Mouse (Mus musculus) midbrain, embryonic 16.5 days (tissue): ENCODE data around the gene Fto. TPM values are rescaled to one million over a fixed set of nuclear protein-coding genes. Genes with fewer than 3 reads are reported as not detected.

ENCODE experiments used
- ATAC-seq: fragments of 200-750 bp; cut with Nextera tagmentation; 2 replicates; pipeline ENCODE4 v1.8.0; 2017; ENCODE audit warnings: moderate TSS enrichment
- H3K27ac ChIP-seq: fragments of 300-500 bp; sonication (generic); 2 replicates; pipeline ENCODE4 v1.5.1; 2014; ENCODE audit warnings: mild to moderate bottlenecking, low read length, mixed read lengths
- H3K27me3 ChIP-seq: fragments of 300-500 bp; sonication (generic); 2 replicates; pipeline ENCODE4 v1.6.1; 2014; ENCODE audit warnings: low read depth, low read length, mixed read lengths; ENCODE audit not compliant: control insufficient read depth, insufficient read depth
- H3K36me3 ChIP-seq: fragments of 300-500 bp; sonication (generic); 2 replicates; pipeline ENCODE4 v1.6.1; 2014; ENCODE audit warnings: mild to moderate bottlenecking, low read length, moderate library complexity, mixed read lengths; ENCODE audit not compliant: control insufficient read depth, insufficient read depth
- H3K4me1 ChIP-seq: fragments of 300-500 bp; sonication (generic); 2 replicates; pipeline ENCODE4 v1.6.1; 2014; ENCODE audit warnings: mild to moderate bottlenecking, low read length, mixed read lengths; ENCODE audit not compliant: control insufficient read depth, insufficient read depth
- H3K4me2 ChIP-seq: fragments of 300-500 bp; sonication (generic); 2 replicates; pipeline ENCODE4 v1.6.1; 2014; ENCODE audit warnings: mild to moderate bottlenecking, low read length, mixed read lengths
- H3K4me3 ChIP-seq: fragments of 300-500 bp; sonication (generic); 2 replicates; pipeline ENCODE4 v1.5.1; 2014; ENCODE audit warnings: low read depth, mild to moderate bottlenecking, low read length, moderate library complexity, mixed read lengths
- H3K9ac ChIP-seq: fragments of 300-500 bp; sonication (generic); 2 replicates; pipeline ENCODE4 v1.6.1; 2014; ENCODE audit warnings: low read depth, low read length, mixed read lengths
- H3K9me3 ChIP-seq: fragments of 300-500 bp; sonication (generic); replicated peaks from 2 replicates; pipeline ENCODE4 v1.6.1; 2014; ENCODE audit warnings: mild to moderate bottlenecking, low read length, mixed read lengths; ENCODE audit not compliant: control insufficient read depth, poor library complexity, severe bottlenecking
- WGBS: fragments of 180-500 bp; shearing (Covaris S2); extraction: QIAGEN DNeasy Blood & Tissue Kit; methylation state at CpG from one replicate; pipeline ENCODE4 v1.1.7; 2014; 5-methylcytosine and 5-hydroxymethylcytosine counted together
- polyA plus RNA-seq: library from polyadenylated mRNA; unstranded; fragments of >200 nt; fragmentation: Nextera tagmentation; extraction: Ambion mirVana; gene quantifications from 2 replicates; pipeline ENCODE4 v1.2.1, GENCODE M21; 2015

Gene Fto
- polyA plus RNA-seq, 1 experiment from 2014 or later = 177 TPM

DNA sequence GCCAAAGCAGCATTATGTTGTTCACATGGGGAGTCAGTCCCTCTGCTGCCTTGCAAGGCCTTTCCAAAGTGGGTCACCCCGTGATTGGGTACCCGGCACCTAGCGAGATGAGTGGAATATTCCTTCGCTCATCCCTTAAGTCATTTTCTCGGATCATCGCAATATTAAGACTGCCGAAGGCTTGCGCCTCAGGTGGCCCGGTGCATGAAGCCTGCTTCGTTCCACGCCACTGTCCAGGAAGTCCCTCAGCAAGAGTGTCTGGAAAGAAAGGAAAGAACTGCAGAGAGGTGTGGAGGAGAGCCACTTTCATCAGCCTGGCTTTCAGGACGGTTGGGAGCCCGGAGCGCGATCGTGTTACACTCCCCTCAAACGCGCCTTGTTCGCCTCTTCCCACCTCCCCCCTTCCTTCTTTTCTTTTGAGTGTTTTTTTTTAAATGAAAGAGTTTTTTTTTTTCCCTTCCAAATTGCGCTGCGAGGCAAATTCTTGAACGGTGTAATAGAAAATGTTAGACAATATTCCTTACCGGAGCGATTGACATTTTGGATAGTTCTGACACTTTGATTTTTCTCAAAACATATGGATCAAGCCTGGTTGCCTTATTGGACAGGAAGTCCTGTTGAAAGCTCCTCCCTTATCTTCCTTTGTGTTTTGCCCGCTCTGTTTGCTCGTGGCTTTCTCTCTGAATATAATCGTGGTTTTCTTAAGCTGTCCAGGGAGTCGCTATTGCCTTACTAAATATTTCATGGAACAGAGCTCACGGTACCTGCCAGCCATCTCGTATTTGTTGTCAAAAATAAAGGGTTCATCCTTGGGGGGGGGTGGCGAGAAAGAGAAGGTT, 399.6 kb downstream of the Fto start:
- Histone ChIP-seq H3K4me1 (peaks cover 54% of the 10 kb centered on the region), H3K9me3 (no peaks in the 10 kb centered on the region), H3K36me3 (no peaks in the 10 kb centered on the region), H3K4me2 (peak overlapping the region; percentile 57), H3K9ac (peak overlapping the region; percentile 23; the same call in 1 of the 2 replicates), H3K27ac (peak overlapping the region; percentile 30), H3K4me3 (peak overlapping the region; percentile 34), H3K27me3 (no peaks in the 10 kb centered on the region)
- ATAC-seq = no peak; the same call in 1 of the 2 replicates
- 3% methylated on average over 31 of the region's 31 CpGs for WGBS

DNA sequence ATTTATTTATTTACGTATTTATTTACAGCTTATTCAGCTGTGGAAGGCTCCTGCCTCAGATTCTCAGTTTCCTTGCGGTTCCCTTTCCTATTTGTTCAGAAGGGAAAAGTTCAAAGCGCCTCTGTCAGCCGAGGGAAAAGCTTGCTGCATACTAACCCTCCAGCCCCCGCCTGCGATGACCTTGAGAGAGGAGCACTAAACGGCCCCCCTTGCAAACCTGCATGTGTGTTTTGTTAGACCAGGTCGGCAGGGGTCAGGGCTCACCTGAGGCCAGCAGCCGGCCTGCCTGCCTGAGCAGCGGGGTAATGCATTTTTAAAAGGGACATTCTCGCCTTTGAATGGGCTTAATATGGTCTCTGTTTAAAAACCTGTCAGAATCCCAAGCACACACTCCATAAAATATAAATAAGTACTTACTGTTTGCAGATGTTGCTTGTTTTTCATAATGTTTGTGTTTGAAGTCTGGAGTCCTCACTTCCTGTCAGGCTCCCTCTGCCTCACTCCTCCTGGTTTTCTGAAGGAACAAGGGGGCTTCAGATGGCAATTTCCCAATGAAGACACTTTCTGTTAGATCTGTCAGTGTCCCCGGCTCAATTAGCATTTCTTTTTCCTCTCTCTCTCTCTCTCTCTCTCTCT, 400.5 kb downstream of the Fto start:
- WGBS = 9% methylated on average over 12 of the region's 12 CpGs
- peak overlapping the region; percentile 30 for H3K27ac ChIP-seq
- H3K4me1 ChIP-seq = peaks cover 51% of the 10 kb centered on the region
- H3K9me3 ChIP-seq = no peaks in the 10 kb centered on the region
- no peaks in the 10 kb centered on the region for H3K36me3 ChIP-seq
- peak overlapping the region; percentile 23; the same call in 1 of the 2 replicates for H3K9ac ChIP-seq
- ATAC-seq = no peak
- H3K4me2 ChIP-seq = peak overlapping the region; percentile 57
- H3K27me3 ChIP-seq = no peaks in the 10 kb centered on the region
- peak overlapping the region; percentile 34 for H3K4me3 ChIP-seq

DNA sequence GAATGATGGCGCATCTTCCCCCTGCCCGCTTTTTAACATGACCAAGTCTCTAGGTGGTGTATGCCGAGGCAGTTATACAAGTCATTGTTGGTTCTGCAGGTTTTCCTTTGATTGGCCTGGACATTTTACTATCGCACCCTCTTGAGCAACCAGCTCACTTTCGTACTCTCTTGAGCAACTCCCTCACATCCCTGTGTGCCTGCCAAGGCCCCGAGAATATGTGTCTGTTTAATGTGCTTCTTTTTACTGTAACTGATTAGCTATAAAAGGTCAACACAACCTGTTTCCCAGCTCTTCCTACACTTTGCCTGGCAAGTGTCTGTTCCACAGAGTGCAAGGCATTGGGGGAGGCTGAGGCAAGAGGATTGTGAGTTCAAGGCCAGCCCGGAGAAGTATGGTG, 401.4 kb downstream of the Fto start:
- Histone ChIP-seq H3K27ac (no peak overlapping the region), H3K27me3 (no peaks in the 10 kb centered on the region), H3K4me3 (no peak overlapping the region), H3K4me2 (no peak overlapping the region), H3K9me3 (no peaks in the 10 kb centered on the region), H3K4me1 (peaks cover 43% of the 10 kb centered on the region), H3K36me3 (no peaks in the 10 kb centered on the region), H3K9ac (no peak overlapping the region)
- WGBS = 91% methylated on average over 7 of the region's 7 CpGs
- no peak for ATAC-seq

DNA sequence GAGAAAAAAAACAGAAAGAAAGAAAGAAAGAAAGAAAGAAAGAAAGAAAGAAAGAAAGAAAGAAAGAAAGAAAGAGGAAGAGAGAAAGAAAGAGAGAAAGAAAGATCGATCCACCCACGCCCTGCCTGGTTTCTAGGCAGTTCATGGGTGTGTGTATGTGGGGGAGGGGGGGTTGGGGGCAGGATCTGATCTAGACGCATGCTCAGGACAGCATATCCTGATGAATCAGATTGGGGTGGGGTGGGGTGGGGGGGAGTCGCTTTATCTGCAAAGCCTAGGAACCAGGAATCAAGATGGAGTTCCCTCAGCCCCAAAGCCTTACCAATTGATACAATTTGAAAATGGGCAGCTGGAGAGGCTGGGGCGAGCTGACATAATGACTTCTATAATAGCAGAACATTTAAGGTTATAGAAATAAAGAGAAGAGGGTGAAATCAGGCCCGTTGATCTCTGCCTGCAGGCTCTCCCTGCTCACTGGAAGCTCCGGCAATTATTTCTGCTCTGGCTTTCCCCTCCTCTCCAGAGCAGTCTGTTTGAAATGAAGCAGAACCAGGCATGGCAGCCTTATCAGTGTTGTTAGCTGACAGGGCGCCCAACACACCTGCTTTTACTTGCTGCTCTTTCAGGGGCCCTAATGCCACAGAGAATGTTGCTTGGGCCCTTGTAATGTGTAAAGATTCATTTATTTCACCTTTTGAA, 402.2 kb downstream of the Fto start:
- H3K4me1 ChIP-seq = peaks cover 36% of the 10 kb centered on the region

More for the DNA sequence above, 402.2 kb downstream of the Fto start:
- H3K4me2 ChIP-seq = no peak overlapping the region
- no peaks in the 10 kb centered on the region for H3K9me3 ChIP-seq
- H3K27me3 ChIP-seq = no peaks in the 10 kb centered on the region
- H3K9ac ChIP-seq = no peak overlapping the region
- no peak overlapping the region for H3K4me3 ChIP-seq
- peak overlapping the region; percentile 53 for H3K27ac ChIP-seq
- 36% methylated on average over 8 of the region's 8 CpGs for WGBS
- no peak; the same call in 1 of the 2 replicates for ATAC-seq
- no peaks in the 10 kb centered on the region for H3K36me3 ChIP-seq

Other genes with a start within 250 kb of the Fto start
- gene Rbl2, start 243.5 kb upstream of the Fto start, polyA plus RNA-seq = 22.5 and 26.3 TPM in 2 replicates
- 141 TPM in 2 replicates for gene Aktip, start 113.5 kb upstream of the Fto start, polyA plus RNA-seq
- 9.8 and 11.6 TPM in 2 replicates for gene Rpgrip1l, start 263 bp upstream of the Fto start, polyA plus RNA-seq